Mouse (Mus musculus): ENCODE data around the gene Ccdc150.

The Ccdc150 gene

DNA sequence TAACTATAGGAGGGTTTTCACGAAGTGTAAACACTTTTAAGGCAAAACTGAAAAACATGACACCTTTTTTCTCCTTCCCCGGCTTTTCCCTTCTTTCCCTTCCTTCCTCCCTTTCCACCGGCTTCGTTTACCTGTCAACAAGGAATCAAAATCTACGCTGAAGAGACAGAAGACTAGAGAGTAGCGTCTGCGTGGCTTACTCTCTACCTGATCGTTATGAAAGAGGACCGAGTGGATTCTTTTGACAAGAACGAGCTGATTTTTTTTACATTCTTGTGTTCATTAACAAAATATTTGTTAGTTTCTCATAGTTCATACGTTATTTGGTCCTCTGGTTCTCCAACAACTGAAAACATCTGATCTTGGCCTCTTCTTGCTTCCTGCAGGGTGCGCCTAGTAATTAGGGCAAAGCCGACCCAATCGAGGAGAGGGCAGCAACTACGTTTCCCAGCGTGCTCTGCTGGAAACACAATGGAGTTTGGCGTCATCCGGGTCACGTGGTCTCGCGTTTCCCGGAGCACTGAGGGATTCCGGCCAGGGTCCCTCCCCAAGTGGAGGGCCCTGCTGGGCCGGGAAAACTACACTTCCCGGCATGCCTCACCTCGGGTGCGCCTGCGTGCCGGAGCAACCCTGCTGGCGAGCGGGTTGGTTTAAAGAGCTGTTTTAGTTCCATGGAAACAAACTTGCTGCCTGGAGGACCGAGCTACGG lies at the start of gene Ccdc150:
Gene Ccdc150 (plus strand): TSS at position 526 of the 709 bp plus-strand sequence.
- peak; percentile 96 to 98 for DNase-seq (ENCODE audit: inconsistent age in 2 of 2, low spot score in 1 of 2)

DNA sequence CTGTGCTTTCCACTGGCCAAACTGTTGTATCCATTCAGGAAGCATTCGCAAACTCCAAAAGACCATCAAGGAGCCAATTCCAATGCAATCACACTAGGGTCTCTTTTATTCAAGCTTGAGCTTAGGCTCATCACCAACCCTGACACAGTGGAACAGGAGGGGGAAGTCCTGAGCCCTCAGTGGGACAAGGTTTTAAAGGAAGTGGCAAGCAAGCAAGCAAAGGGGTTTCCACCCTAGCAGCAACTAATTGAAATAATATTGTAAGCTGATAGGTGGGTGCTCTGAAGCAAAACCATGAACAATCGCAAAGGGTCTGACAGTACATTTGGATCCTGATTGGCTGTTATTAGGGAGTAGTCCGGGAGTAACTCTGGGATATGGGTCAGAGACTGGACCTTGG lies 30.2 kb upstream of the Ccdc150 start:
- DNase-seq (ENCODE audit: inconsistent age in 2 of 2, low spot score in 1 of 2) = no peak

DNA sequence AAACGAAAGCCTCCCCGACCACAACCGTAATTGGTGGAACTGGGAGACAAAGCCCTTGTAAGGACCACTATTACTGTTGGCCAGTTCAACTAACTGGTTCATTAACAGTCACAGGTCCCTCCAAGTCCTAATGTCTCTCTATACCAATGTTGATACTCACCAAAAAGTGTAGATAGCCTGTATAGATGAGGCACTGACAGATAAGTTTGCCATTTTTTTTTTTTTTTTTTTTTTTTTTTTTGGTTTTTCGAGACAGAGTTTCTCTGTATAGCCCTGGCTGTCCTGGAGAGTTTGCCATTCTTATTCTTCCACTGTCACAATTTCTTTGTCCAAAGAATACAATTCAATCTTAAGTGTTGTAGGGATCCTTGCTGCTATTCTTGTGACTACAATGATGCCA lies 7.8 kb upstream of the Ccdc150 start:
- no peak for DNase-seq (ENCODE audit: inconsistent age in 2 of 2, low spot score in 1 of 2)

DNA sequence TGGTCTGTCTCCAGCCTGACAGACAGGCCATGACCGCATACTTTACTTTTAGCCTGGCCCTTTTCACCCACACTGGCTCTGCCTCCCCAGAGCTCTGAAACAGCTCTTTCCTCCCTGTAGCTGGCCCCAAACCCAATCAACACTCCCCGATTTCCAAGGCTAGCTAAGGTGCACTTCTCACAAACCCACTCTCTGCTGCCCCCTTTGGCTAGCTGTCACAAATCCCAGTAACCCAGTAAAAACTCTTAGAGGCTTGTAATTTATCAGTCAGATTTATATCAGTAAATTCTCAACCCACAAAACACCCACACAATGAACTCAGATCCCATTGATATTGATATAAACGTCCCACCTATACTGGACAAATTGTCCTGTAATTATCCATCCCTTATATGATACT lies 25.1 kb downstream of the Ccdc150 start:
- no peak for DNase-seq (ENCODE audit: inconsistent age in 2 of 2, low spot score in 1 of 2)

DNA sequence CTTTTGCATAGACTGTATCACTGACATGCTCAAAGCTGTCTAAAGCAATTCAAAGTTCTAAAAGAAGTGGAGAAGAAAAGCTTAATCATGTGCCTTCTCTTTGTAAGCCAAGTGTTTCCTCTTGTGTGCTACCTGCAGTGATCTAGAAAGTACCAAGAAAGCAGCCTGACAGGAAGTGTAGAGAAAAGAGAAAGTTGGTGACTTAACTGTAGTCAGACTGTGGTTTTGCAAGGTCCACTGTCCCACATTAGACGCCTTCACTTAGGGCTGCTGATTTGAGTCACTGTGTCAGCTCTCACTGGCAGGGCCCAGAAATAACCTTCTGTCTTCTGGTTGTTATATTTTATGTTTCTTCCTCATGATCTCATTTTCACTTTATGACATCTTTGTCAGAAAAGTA lies 29.1 kb downstream of the Ccdc150 start:
- DNase-seq (ENCODE audit: inconsistent age in 2 of 2, low spot score in 1 of 2) = no peak

DNA sequence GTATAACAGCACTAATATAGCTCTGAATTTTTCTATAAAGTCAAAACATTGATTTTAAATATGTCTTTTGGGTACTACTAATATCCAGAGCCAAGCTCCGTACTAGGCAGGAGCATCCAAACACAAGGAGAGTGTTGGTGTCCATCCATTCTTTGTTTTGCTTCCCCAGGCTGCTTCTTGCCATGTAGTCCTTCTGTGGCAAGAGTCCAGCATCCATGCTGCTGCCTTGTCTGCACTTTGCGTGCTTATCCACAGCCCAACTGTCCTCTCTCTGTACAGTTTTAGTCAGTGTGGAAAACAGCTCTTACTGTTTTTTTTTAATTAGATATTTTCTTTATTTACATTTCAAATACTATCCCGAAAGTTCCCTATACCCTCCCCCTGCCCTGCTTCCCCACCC lies 30.2 kb downstream of the Ccdc150 start:
- DNase-seq (ENCODE audit: inconsistent age in 2 of 2, low spot score in 1 of 2) = no peak

DNA sequence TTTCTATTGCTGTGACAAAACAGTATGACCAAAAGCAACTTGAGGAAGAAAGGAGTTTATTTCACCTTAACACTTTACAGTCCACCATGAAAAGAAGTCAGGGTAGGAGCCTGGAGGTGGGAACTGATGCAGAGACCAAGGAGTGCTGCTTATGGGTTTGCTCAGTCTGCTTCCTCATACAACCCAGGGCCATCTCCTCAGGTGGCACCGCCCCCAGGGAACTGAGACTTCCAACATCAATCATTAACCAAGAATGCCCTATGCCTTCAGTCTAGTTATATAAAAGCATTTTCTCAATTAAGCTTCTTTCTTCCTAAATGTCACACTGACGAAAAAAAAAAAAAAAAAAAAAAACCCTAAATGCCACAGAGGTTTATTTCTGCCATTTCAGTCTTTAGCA lies 55.9 kb downstream of the Ccdc150 start:
- no peak for DNase-seq (ENCODE audit: inconsistent age in 2 of 2, low spot score in 1 of 2)

DNA sequence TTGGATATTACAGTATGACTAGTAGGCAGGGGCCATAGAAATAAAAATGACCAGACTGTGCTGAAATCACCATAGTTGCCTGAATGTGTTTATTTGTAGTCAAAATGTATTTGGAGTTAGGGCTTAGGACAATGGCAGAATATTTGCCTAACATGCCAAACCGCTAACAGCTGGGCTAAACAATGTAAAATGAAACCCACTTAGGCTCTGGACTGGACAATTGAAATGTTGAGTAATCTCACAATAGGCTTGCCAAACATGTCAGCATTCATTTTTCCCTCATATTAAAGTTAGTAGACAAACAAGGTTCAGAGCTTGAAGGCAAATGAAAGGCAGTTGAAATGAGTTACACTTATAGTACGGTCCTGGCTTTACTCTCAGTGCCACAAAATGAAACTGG lies 76.2 kb downstream of the Ccdc150 start:
- DNase-seq (ENCODE audit: inconsistent age in 2 of 2, low spot score in 1 of 2) = no peak

DNA sequence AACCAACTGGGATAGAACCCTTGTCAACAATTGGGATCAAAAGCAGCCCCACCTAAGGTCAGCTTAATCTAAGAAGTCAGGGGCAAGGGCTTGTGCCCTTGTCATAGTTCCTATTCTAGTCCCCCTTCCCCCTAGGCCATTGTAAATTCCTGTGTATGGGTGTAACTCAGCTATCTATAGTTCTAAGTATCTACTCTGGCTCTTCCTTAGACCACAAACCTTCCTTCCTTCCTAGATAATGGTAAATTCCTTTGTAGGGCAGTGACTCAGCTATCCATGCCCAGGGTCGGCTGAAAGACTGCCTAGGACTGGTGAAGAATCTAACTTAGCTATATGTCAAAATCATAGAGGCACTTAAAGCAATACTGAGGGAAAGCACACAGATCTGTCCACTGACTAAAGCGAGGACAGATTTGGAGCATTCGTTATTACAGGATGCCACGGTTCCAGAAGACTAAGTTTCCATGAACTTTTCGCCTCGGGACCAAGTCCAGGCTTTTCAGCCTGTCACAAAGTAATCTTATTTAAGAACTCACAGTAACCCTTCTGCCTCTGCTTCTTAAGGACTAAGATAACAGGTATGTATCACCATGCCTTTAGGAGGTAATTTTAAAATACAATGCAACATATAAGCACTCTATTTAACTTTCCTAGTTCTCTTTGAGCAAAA lies 77.5 kb downstream of the Ccdc150 start:
- DNase-seq (ENCODE audit: inconsistent age in 2 of 2, low spot score in 1 of 2) = no peak

DNA sequence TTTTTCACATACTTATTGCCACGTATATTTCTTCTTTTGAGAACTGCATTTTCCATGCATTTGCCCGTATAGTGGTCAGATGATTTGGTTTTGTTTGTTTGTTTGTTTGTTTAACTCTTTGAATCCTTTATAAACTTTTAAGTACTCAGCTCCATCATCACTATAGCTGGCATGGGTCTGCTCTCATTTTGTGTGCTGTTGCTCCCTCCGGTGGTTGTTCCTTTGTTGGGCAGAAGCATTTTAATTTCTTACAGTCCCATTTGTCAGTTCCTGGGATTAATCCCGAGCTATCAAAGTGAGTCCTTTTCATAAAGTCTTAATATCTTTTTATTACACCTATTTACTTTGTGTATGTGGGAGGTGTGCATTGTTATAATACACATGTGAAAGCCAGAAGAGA lies 82.5 kb downstream of the Ccdc150 start:
- DNase-seq (ENCODE audit: inconsistent age in 2 of 2, low spot score in 1 of 2) = peak in 1 of 2 experiments; percentile 66

DNA sequence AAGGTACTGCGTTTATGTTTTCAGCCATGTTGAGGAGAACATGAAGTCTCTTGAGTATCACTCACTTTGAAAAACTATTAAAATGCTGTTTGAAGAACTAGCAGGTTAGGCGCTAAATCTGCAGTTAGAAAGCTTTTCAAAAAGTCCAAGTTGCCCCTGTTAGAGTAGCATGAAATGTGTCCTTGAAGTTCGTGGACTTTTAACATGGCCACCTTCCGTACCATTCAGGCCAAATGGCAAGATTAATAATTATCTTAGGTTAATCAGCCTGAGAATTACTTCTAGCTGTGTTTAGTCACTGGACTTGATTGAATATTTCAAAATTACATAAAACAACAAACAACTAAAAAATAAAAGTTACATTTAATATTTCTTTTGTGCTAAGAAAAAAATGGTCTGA lies 104.3 kb downstream of the Ccdc150 start:
- no peak for DNase-seq (ENCODE audit: inconsistent age in 2 of 2, low spot score in 1 of 2)

DNA sequence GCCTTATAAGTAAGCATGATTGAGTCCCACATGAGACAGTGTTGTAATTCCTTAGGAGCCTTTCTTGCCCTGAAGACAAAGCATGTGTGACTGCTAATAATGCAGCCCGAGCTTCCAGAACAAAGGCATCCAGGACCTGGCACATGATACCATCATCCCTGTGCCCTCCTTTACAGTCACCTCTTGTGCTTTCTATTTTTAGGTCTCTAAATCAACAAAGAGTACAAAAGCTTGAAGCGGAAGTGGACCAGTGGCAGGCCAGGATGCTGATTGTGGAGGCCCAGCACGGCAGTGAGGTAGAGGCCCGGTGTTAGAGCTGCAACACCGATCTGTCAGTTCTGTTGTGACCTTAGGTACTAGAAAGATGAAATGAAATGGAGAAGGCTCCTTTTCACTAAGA lies 105.0 kb downstream of the Ccdc150 start:
- no peak for DNase-seq (ENCODE audit: inconsistent age in 2 of 2, low spot score in 1 of 2)

DNA sequence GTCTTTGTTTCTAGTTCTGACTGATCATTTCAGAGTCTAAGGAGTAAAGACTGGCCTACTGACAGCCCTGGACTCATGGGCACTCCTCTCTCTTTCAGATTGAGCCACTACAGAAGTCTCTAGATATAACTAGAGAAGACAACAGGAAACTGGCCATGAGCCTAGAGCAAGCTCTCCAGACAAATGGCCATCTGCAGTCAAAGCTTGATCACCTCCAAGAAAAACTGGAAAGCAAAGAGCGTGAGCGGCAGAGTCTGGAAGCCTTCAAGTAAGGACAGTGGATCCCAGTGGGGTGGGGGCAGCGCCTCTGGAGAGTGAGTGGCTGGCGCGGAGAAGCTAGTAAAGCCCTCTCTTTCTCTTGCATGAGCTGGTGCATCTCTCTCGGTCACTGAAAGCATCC lies 106.1 kb downstream of the Ccdc150 start:
- no peak for DNase-seq (ENCODE audit: inconsistent age in 2 of 2, low spot score in 1 of 2)

DNA sequence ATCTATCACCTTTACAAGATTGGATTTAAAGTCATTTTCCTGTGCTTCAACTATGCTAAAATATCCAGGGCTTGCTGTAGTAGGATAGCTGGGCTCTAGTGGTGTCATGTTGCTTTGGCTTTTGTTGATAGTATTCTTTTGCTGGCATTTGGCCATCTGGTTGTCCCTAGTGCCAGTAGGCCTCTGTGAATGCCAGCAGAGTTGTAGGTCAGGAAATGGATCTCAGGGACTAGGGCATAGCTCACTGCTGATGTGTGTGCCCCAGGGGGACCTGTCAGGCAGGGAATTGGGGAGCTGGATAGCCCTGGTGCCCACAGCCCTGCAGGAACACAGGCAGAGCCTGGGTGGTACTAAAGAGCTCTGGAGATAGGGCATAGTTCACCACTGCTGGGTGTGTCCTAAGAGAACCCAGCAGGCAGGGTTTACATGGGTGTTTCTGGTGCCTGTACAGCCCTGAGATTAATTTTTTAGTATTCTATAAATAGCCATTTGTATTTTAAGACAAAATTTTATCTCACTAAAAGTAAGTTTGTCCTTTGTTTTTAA lies 127.1 kb downstream of the Ccdc150 start:
- DNase-seq (ENCODE audit: inconsistent age in 2 of 2, low spot score in 1 of 2) = peak in 1 of 2 experiments; percentile 43

DNA sequence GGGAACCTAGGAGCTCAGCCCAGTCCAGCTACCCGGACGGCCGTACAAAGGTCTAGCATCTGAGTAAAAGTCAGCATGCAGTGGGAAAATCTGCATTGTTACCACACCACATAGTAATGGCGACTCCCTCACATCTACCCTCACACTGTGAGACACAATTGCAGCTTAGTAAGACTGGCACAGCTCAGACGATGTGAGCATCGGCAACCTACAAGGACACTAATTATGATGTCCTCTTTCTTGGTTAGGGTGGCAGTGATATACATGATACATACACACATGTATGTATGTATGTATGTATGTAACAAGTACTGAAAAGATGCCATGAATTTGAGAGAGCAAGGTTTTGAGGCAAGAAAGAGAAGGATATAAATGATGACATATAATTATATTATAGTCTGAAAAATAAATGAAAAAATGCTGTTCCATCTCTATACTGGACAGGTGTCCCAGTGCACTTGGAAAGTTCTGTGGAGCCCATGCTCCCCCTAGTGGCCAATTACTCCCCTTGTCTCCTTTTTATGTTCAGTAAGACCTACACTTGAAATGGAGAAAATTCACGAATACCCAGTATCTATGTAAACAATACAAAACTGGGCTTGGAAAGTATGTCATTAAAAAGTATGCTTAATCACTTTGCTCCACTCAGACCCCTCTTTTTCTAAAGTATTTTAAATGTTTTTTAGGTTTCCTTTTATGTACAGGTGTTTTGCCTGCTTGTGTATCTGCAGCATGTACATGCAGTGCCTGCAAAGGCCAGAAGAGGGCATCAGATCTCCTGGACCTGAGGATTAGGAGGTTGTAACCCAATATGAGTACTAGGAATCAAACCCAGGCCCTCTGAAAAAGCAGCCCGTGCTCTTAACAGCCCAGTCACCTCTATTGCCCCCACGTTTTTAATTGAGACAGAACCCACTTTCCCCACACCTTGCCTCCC lies 130.8 kb downstream of the Ccdc150 start:
- peak; percentile 32 to 86 for DNase-seq (ENCODE audit: inconsistent age in 2 of 2, low spot score in 1 of 2)

DNA sequence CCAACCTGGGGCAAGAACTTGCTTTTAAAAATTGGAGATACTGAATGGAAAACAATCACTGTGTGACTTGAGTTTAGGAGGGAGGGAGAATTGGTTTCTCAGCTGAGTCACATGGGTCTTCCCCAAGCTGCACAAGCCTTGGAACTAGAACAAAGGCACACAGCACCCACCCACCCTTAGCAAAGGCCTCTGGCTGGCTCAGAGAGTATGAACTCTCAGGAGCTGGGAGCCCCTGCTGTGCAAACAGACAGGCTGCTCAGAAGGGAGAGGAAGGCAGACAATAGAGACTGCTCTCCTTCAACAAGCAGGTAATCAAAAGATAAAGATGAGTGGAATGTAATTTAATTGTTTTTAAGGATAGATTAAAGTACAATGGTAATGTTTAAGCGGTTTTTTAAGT lies 133.7 kb downstream of the Ccdc150 start:
- no peak for DNase-seq (ENCODE audit: inconsistent age in 2 of 2, low spot score in 1 of 2)

DNA sequence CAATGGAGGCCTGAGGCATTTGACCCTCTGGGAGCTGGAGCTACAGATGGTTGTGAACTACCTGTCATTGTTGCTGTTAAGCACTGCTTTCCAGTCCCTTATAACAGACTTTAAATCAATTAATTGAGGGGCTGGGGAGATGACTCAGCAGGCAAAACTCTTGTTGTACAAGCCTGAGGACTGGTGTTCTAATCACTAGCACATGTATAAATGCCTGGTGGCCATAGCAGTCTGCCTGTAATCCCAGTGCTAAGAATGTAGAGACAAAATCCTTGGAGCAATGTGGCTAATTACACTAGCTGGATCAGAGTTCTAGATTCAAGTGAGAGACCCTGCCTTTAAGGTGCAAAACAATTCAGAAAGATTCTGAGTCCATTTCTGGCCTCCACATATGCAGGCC lies 152.3 kb downstream of the Ccdc150 start:
- DNase-seq (ENCODE audit: inconsistent age in 2 of 2, low spot score in 1 of 2) = no peak
